Mouse (Mus musculus) neural tube, embryonic 11.5 days (tissue): ENCODE measurements around the gene Mb21d2. TPM values are rescaled to one million over a fixed set of nuclear protein-coding genes. Genes with fewer than 3 reads are reported as not detected.

Source experiments
- ATAC-seq: fragments of 200-750 bp; cut with Nextera tagmentation; 2 replicates; pipeline ENCODE4 v1.8.0; 2017; ENCODE audit warnings: moderate number of reproducible peaks, mild to moderate bottlenecking, moderate TSS enrichment, moderate library complexity; ENCODE audit not compliant: insufficient read depth, low FRiP score, low TSS enrichment
- DNase-seq: peaks from one replicate; pipeline ENCODE4 v3.0.0-alpha.2; 2015; ENCODE audit warnings: low spot score
- H3K27ac ChIP-seq: fragments of 300-500 bp; sonication (generic); 2 replicates; pipeline ENCODE4 v1.5.1; 2014; ENCODE audit warnings: low read depth, mild to moderate bottlenecking, low read length
- H3K27me3 ChIP-seq: fragments of 300-500 bp; sonication (generic); 2 replicates; pipeline ENCODE4 v1.6.1; 2014; ENCODE audit warnings: mild to moderate bottlenecking, low read length, mixed read lengths; ENCODE audit not compliant: control insufficient read depth, insufficient read depth
- H3K36me3 ChIP-seq: fragments of 300-500 bp; sonication (generic); 2 replicates; pipeline ENCODE4 v1.6.1; 2014; ENCODE audit warnings: mild to moderate bottlenecking, low read length, moderate library complexity, mixed read lengths; ENCODE audit not compliant: control insufficient read depth, insufficient read depth
- H3K4me1 ChIP-seq: fragments of 300-500 bp; sonication (generic); 2 replicates; pipeline ENCODE4 v1.6.1; 2014; ENCODE audit warnings: low read length, mixed read lengths; ENCODE audit not compliant: control insufficient read depth, insufficient read depth
- H3K4me2 ChIP-seq: fragments of 300-500 bp; sonication (generic); 2 replicates; pipeline ENCODE4 v1.6.1; 2014; ENCODE audit warnings: low read depth, mild to moderate bottlenecking, moderate library complexity
- H3K4me3 ChIP-seq: fragments of 300-500 bp; sonication (generic); 2 replicates; pipeline ENCODE4 v1.5.1; 2014; ENCODE audit warnings: low read depth, low read length
- H3K9ac ChIP-seq: fragments of 300-500 bp; sonication (generic); 2 replicates; pipeline ENCODE4 v1.6.1; 2014; ENCODE audit warnings: mild to moderate bottlenecking, low read length
- H3K9me3 ChIP-seq: fragments of 300-500 bp; sonication (generic); 2 replicates; pipeline ENCODE4 v1.6.1; 2016; ENCODE audit warnings: low read length; ENCODE audit not compliant: control insufficient read depth
- WGBS: fragments of 180-500 bp; shearing (Covaris S2); extraction: QIAGEN DNeasy Blood & Tissue Kit; methylation state at CpG from one replicate; pipeline ENCODE4 v1.1.7; 2014; 5-methylcytosine and 5-hydroxymethylcytosine counted together
- polyA plus RNA-seq: library from polyadenylated mRNA; unstranded; fragments of >200 nt; fragmentation: Nextera tagmentation; extraction: Ambion mirVana; gene quantifications from 2 replicates; pipeline ENCODE4 v1.2.1, GENCODE M21; 2014

Mb21d2 gene
- polyA plus RNA-seq, 1 experiment from 2014 or later = 11.7 TPM

- H3K4me2 ChIP-seq = no peak overlapping the region
- H3K9ac ChIP-seq = no peak overlapping the region
- no peak overlapping the region for H3K4me3 ChIP-seq
- no peaks in the 10 kb centered on the region for H3K9me3 ChIP-seq
- peak; percentile 62 for DNase-seq
- no peak overlapping the region for H3K27ac ChIP-seq
- no peaks in the 10 kb centered on the region for H3K27me3 ChIP-seq
- 60% methylated on average over 24 of the region's 24 CpGs for WGBS
- H3K4me1 ChIP-seq = peaks cover 7% of the 10 kb centered on the region
- no peaks in the 10 kb centered on the region for H3K36me3 ChIP-seq
- ATAC-seq = peak; percentile 38; the same call in 1 of the 2 replicates
These were observed 89.1 kb downstream of the Mb21d2 start for GRCm38 (mm10) chr16:28840075-28840974.

- H3K4me1 ChIP-seq = peaks cover 7% of the 10 kb centered on the region
- ATAC-seq = no peak
- no peaks in the 10 kb centered on the region for H3K9me3 ChIP-seq
- H3K36me3 ChIP-seq = no peaks in the 10 kb centered on the region
- H3K27me3 ChIP-seq = no peaks in the 10 kb centered on the region
- no peak overlapping the region for H3K4me2 ChIP-seq
- H3K9ac ChIP-seq = no peak overlapping the region
- no peak overlapping the region for H3K4me3 ChIP-seq
- no peak for DNase-seq
- 82% methylated on average over 9 of the region's 9 CpGs for WGBS
- H3K27ac ChIP-seq = no peak overlapping the region
These were observed 89.9 kb downstream of the Mb21d2 start for GRCm38 (mm10) chr16:28839575-28839974.

- Histone ChIP-seq H3K4me1 (peaks cover 7% of the 10 kb centered on the region), H3K4me3 (no peak overlapping the region), H3K4me2 (no peak overlapping the region), H3K27ac (no peak overlapping the region), H3K27me3 (no peaks in the 10 kb centered on the region), H3K9ac (no peak overlapping the region), H3K36me3 (no peaks in the 10 kb centered on the region), H3K9me3 (no peaks in the 10 kb centered on the region)
- no peak for ATAC-seq
- peak; percentile 72 for DNase-seq
- 19% methylated on average over 12 of the region's 12 CpGs for WGBS
These were observed 91.5 kb downstream of the Mb21d2 start for GRCm38 (mm10) chr16:28838016-28838415.

GRCm38 (mm10) chr16:28832085-28832635, 97.3 kb downstream of the Mb21d2 start:
- no peak overlapping the region for H3K9ac ChIP-seq
- no peak overlapping the region for H3K4me2 ChIP-seq
- no peak for DNase-seq
- no peaks in the 10 kb centered on the region for H3K36me3 ChIP-seq
- WGBS = 62% methylated on average over 12 of the region's 12 CpGs
- no peaks in the 10 kb centered on the region for H3K27me3 ChIP-seq
- no peaks in the 10 kb centered on the region for H3K9me3 ChIP-seq
- H3K4me1 ChIP-seq = no peaks in the 10 kb centered on the region
- ATAC-seq = no peak
- H3K27ac ChIP-seq = no peak overlapping the region
- H3K4me3 ChIP-seq = no peak overlapping the region

GRCm38 (mm10) chr16:28829263-28829955, 100.1 kb downstream of the Mb21d2 start:
- Histone ChIP-seq H3K27me3 (no peaks in the 10 kb centered on the region), H3K4me1 (no peaks in the 10 kb centered on the region), H3K36me3 (no peaks in the 10 kb centered on the region; the same call in 1 of the 2 replicates), H3K27ac (no peak overlapping the region), H3K4me2 (no peak overlapping the region), H3K9me3 (no peaks in the 10 kb centered on the region), H3K9ac (no peak overlapping the region), H3K4me3 (no peak overlapping the region)
- ATAC-seq (no peak), DNase-seq (no peak)
- 89% methylated on average over 10 of the region's 10 CpGs for WGBS

GRCm38 (mm10) chr16:28824781-28825180, 104.7 kb downstream of the Mb21d2 start:
- WGBS = 93% methylated on average over 8 of the region's 8 CpGs
- no peak for ATAC-seq
- Histone ChIP-seq H3K4me2 (no peak overlapping the region), H3K9ac (no peak overlapping the region), H3K27ac (no peak overlapping the region), H3K4me1 (no peaks in the 10 kb centered on the region), H3K9me3 (no peaks in the 10 kb centered on the region), H3K36me3 (no peaks in the 10 kb centered on the region; the same call in 1 of the 2 replicates), H3K4me3 (no peak overlapping the region), H3K27me3 (no peaks in the 10 kb centered on the region)
- DNase-seq = no peak

GRCm38 (mm10) chr16:28821774-28822173, 107.7 kb downstream of the Mb21d2 start:
- no peaks in the 10 kb centered on the region for H3K27me3 ChIP-seq
- ATAC-seq = no peak
- 69% methylated on average over 6 of the region's 6 CpGs for WGBS
- no peaks in the 10 kb centered on the region for H3K4me1 ChIP-seq
- no peak overlapping the region for H3K4me2 ChIP-seq
- H3K27ac ChIP-seq = no peak overlapping the region
- DNase-seq = no peak
- H3K4me3 ChIP-seq = no peak overlapping the region
- H3K9me3 ChIP-seq = no peaks in the 10 kb centered on the region
- H3K36me3 ChIP-seq = no peaks in the 10 kb centered on the region; the same call in 1 of the 2 replicates
- no peak overlapping the region for H3K9ac ChIP-seq

GRCm38 (mm10) chr16:28818749-28819285, 110.7 kb downstream of the Mb21d2 start:
- Histone ChIP-seq H3K9ac (no peak overlapping the region), H3K27ac (no peak overlapping the region), H3K4me1 (no peaks in the 10 kb centered on the region), H3K27me3 (no peaks in the 10 kb centered on the region), H3K9me3 (no peaks in the 10 kb centered on the region), H3K36me3 (no peaks in the 10 kb centered on the region), H3K4me3 (no peak overlapping the region), H3K4me2 (no peak overlapping the region)
- ATAC-seq (no peak), DNase-seq (no peak)
- 58% methylated on average over 5 of the region's 5 CpGs for WGBS
